Mouse (Mus musculus): ENCODE results near the gene C4b.
"Not testable (repeated sequence)": the region's sequence is repeated elsewhere in the genome, so short reads cannot be mapped to it uniquely, and the experiment has no call there.

C4b gene

DNA sequence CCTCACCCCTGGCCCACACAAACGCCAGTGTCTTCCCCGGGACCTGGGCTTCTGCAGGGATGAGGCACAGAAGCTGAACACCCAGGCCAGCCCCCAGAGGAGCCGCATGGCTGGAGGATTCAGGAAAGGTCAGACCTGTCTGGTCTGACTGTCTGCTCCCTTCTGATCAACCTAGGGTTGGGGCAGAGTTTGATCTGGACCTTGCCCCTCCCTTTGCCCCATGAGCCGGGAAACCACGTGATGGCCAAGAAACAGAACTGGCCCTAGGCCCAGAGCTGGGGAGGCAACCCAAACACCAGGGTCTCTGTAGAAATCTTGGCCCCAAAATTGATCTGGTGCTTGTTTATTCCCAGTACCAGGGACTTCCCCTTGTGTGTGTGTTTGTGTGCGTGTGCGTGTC lies at the start of gene C4b:
C4b (minus strand) TSS at position 164 of the 400 bp plus-strand sequence.
- peak; percentile 58 for DNase-seq (ENCODE audit: low spot score)

DNA sequence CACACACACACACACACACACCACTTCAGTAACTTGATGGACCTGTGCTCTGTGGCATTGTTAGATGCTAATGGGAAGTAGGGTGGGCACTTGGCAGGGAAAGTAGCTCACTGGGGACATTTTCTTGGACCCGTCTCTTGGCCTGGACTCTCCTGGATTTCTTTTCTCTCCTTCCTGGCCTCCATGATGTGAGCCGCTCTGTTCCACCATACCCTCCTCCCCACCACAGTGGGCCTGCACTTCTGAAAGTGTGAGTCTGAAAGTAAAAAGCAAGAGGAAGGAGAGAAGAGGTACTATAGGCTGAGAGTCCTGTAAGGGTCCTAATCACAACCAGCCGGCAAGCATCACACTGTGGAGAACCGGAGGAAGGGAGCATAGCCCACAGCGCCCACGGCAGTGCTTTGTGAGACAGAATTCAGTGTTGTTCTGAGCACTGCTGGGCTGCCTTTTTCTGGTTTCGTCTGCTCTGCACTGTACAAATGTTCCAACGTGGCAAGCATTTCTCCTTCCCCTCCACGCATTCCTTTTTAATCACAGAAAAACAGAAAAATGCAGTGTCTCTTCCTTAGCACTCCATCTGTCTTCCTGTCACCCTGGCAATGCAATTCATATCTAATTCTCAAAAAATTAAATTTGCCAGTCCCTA lies 34.1 kb upstream of the C4b start:
- DNase-seq (ENCODE audit: low spot score), result peak; percentile 34

DNA sequence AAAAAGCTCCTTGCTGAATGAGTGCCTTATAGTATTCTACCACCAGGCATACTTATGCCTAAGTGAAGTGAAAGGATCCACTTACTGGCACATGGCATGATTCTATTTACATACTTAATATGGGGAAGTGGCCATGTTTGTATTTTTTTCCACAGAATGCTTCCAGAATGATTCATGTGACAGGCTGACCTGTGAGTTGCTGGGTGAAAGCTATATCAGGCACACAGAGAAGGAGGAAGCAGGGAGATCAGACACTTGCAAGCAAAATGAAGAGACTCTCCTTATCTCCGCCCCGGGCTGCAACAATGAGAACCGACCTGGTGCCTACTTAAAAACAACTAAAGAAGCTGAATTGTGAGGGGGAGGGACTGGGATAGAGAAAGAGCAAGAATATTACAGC lies 17.8 kb upstream of the C4b start:
- DNase-seq (ENCODE audit: low spot score), result peak; percentile 39

DNA sequence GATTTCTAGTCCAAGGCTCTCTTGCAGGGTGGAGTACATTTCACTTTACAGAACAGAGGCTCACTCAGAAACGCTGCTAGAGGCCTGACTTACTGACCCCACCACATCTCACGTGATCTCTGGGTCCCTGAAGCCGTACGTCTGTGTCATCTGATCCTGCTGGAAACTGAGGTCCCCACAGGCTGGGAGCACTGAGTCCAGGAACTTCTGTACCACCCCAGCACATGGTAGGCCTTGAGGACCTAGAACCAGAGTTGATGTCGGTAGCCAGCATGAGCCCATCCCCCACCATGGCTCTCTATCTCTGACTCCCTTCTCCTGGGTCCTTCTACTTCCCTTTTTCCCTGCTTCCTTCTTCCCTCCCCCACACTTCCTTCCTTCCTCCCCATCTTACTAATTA lies 2.8 kb upstream of the C4b start:
- DNase-seq (ENCODE audit: low spot score), result peak; percentile 23

DNA sequence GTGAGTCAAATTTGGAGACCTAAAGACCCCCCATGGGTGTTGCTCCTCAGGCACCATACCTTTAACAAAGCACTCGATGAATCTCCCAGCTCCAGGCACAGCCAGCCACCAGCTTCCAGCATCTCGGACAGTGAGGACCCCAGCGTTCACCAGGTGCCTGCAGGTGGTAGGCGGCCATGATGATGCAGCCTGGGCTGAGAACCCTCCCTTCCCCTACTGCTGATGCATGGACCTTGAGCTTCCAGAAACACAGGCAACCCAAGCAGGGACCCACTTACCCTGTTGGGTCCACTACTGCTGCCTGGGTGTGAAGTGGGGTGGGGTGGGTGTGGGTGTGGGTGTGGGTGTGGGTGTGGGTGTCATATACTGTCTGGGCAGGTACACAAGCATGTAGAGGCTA lies 1.5 kb upstream of the C4b start:
- not testable (repeated sequence) for DNase-seq (ENCODE audit: low spot score)

DNA sequence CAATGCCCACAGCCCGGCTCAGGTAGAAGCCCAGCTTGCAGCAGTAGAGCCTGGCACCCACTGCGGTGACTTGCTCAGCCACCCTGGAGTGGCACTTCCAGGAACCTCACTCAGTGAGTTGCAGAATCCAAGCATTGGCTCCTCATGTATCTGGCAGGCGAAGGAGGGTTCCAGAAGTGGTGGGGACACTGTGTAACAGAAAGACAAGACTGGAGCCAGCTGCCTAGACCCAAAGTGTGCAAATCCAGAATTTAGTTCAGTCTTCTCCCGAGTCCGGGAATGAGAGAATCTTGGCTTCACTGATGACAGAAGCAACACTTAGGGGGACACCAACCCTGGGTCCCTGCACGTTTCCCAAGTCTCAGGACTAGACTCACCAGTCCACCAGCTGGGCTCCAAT lies 929 bp upstream of the C4b start:
- not testable (repeated sequence) for DNase-seq (ENCODE audit: low spot score)

DNA sequence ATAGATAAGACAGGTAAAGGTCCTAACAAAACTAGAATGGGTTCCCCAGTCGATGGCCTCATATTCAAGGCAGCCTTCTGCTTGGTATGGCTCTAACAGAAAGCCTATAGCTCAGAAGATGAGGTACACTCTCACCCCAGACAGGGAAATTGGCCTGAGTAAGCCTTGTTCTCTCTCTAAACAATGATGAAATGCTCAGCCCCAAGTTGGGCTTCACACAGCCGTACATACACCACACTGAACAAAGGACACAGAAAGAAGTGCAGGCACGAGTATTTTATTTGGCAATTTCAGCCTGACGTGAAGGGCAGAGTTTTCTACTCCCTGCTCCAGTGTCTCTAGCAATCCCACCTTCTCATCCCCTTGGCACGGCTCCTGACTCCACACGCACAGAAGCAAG lies 524 bp upstream of the C4b start:
- DNase-seq (ENCODE audit: low spot score), result peak; percentile 32

DNA sequence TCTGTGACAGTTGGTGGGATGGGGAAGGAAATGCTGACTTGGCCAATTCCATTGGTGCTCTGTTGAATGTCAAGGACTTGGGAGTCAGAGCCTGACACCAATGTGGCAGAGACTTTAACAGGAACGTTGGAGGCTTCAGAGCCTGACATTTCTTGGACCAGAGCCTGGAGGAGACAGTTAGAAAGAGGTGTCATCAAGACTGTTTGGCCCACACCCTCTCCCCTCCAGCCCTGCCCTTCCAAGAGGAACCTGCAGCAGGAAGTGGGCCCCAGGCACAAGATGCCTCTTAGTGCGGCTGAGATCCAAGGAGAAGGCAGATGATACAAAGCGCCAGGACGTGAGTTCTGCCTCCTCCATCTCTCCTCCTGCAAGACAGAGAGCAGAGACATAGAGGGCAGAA lies 3.4 kb downstream of the C4b start:
- no peak for DNase-seq (ENCODE audit: low spot score)

DNA sequence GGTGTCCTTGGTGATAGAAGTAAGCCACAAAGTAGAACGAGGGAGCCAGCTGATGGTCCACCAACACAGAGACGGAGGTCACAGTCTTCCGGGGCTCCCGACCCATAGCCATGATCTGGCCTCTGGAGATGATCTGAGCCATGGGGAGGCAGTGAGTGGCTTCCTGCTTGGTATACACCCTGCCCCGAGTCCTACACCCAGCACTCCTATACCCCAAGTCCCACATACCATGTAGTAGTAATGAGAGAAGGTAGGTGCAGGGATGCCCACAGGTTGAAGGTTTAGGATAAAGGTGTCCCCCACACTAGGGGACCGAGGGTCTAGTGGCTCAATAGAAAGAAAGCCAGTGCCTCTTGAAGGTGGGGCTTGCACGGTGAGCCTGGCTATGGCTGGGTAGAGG lies 4.0 kb downstream of the C4b start:
- not testable (repeated sequence) for DNase-seq (ENCODE audit: low spot score)

DNA sequence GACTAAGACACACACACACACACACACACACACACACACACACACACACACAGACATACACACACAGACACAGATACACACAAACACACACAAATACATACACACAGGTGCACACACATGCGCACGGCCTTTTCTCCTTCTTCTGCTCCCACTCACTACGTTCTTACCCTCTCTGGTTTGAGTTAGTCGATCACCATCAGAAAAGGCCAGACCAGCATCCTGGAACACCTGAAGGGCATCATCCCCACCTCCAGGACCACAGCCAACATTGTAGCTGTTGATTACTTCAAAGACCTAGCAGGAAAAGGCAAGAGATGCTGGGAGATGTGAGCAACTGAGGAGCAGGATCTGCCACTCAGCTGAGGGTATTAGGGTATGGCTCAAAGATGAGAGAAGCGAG lies 6.2 kb downstream of the C4b start:
- not testable (repeated sequence) for DNase-seq (ENCODE audit: low spot score)

DNA sequence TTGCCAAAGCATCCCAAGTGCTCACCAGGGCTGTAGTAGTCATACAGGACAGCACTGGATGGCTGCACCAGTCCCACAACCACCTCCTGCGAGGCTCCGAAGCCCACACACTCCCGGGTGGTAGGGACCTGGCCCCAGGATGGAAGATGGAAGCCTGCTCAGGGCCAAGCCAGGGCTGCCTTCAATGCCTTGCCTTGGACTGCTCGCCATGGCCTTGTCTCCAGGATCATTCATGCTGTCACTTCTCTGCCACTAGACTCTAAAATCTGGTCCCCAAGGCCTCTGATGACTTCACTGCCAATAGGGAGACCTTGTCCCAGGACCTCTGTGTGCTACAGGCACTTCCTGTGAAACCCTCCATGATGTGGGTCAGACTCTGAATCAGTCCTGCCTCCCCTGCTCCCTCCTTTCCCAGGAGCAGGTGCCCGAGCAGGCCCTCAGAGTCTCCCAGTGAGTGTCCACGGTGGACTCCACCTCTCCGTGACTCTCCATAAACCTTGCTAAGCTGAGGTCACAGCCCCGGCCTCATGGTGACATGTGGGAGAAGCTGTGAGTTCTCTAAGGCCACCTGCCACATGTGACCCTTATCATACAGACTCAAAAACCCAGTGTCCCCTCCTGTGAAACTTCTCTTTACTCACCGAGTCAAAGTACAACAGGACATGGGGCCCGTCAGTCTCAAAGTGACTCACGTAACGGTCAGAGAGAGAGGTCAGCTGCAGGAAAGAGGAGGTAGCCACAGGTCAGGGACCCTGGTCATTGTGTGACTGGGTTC lies 13.7 kb downstream of the C4b start:
- not testable (repeated sequence) for DNase-seq (ENCODE audit: low spot score)

DNA sequence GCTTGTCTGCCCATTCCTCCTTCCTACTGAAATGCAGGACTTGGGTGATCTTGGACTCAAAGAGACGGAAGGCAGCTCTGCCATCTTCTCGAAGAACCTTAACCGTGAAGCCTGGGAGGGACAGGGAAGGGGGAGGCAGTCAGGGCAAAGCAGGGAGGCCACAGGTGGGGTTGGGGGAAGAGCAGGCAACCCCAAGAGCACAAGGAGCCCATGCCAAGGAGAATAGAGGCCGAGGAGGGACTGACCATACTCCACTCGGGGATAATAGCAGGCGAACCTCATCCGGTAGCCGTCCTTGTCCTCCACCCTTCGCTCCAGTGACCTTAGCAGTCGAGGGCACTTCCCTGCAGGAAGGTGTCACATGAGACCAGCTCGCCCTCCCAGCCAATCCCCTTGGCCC lies 14.5 kb downstream of the C4b start:
- not testable (repeated sequence) for DNase-seq (ENCODE audit: low spot score)

DNA sequence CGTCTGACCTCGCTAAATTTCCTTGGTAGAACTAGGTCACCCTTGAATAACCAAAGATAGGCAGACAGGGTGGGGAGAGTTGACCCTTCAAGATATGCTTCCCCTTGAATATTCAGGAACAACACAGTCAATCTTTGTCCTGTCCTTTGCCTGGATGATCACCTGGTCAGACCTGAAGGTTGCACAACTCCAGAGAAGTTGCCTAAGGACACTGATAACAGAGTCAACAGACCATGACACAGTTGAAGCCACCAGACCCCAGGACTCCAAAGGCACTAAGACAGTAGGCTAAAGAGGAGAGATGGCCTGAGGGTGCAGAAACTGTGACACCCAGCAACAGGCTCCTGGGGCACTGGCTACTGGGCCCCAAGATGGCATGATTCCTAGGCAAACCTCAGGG lies 15.8 kb downstream of the C4b start:
- DNase-seq (ENCODE audit: low spot score), result no peak

DNA sequence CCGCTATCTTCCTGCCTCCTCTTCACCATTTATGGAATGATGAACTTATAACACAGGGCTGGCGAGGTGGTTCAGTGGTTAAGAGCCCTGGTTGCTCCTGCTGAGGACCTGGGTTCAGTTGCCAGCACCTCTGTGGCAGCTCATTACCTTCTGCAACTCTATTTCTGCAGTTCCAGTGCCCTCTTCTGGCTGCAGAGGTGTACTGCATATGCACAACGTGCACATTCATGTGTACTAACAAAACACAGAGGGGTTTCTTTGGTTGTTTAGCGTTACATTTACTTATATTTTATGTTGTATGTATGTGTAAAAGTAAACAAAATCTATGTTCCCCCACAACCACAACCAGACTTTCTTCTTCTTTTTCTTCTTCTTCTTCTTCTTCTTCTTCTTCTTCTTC lies 20.6 kb downstream of the C4b start:
- DNase-seq (ENCODE audit: low spot score), result no peak

DNA sequence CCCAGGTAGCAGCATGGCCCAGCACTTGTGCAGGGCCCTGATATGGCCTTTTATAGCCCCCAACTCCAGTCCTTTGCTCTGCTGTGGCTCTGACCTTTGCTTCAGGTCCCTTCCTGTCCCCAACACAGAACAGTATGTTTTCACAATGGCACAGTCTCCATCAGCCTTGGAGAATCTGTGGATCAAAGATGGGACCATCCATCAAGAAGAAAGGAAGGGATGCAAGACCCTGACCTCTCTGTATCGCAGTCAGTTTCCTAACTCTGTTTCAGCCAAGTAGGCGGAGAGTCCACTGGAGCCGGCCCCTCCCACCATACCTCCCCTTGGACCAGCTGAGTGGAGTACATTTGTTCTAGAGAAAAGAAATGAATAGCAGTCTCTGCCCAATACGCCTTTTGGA lies 21.4 kb downstream of the C4b start:
- not testable (repeated sequence) for DNase-seq (ENCODE audit: low spot score)

DNA sequence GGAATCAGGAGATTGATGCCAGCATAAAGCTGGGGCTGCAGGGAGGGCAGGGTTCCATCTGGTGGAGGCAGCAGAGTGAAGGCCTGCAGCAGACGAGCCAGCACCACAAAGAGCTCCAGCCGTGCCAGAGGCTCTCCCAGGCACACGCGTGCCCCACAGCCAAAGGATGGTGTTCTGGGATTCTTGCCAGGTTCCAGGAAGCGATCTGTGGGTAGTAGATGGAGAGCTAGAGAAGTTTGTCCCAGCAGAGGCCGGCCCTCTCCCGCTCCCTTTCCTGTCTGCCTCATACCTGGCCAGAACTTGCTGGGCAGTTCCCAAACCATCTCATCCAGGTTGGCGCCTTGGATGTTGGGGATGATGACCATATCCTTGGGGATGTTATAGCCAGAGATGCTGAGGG lies 23.8 kb downstream of the C4b start:
- not testable (repeated sequence) for DNase-seq (ENCODE audit: low spot score)

DNA sequence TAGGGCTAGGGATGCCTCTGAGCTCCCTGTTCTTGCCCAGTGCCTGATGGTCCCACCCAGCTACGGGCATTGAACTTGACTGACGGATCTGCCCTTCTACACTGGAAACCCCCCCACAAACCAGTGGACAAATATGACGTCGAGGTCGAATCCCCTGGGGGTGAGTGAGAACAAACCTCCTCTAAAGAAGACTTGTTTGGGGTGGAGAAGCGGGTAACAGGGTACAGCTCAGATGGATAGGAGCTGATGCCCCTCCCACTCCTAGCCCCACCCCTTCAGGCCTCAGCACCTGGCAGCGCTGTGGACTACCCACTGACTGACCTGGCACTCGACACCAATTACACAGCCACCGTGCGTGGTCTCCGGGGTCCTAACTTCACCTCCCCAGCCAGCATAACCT lies 26.3 kb downstream of the C4b start:
- no peak for DNase-seq (ENCODE audit: low spot score)

DNA sequence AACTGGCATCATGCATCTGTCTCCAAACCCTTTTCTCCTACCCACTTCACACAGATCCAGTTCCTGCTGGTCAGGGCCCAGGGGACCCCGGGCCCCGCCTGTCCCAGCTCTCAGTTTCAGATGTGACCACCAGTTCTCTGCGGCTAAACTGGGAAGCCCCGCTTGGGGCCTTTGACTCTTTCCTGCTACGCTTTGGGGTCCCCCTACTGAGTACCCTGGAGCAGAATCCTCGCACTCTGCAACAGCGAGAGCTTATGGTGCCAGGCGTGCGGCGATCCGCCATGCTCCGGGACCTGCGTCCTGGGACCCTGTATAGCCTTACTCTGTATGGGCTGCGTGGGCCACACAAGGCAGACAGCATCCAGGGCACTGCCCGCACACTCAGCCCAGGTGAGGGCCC lies 27.4 kb downstream of the C4b start:
- no peak for DNase-seq (ENCODE audit: low spot score)

DNA sequence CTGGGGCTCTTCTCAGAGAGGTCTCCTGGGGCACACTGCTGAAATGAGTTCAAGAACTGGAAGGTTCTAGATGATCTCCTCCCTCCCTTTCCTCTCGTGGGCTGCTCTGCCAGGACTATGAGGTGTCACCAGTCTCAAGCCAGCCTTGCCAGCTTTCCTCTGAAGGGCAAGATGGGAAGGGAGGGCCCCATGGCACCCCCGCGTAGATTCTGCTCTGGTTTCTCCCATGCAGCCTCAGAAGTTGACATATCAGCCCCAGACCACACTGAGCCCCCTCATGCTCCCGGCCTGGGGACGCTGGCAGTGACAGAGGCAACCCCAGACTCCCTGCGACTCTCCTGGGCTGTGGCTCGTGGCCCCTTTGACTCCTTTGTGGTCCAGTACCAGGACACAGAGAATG lies 28.2 kb downstream of the C4b start:
- DNase-seq (ENCODE audit: low spot score), result not testable (repeated sequence)

DNA sequence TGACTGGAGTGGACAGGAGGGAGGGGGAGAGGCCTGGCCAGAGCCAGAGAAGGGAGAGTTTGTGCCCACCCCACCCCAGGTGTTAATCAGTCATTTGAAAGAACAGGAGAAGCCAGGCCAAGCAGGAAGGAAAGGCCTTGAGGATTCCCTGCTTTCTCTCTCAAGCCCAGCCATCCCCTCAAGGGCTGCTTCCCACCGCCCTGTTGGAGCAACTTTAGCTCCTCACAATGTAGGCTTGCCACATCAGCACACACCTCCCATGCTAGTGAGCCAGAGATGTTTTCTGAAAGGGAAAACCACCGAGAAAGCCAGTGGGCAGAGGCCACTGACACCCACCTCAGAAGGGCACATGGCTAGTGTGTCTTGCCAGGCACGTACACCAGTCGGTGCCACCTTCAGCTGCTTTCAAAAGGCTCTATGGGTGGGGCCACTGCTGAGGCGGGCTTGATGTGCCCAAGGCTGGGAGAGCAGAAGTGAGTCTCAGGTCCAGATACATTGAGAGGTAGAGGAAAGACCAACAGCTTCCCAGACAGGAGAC lies 28.7 kb downstream of the C4b start:
- DNase-seq (ENCODE audit: low spot score), result not testable (repeated sequence)

DNA sequence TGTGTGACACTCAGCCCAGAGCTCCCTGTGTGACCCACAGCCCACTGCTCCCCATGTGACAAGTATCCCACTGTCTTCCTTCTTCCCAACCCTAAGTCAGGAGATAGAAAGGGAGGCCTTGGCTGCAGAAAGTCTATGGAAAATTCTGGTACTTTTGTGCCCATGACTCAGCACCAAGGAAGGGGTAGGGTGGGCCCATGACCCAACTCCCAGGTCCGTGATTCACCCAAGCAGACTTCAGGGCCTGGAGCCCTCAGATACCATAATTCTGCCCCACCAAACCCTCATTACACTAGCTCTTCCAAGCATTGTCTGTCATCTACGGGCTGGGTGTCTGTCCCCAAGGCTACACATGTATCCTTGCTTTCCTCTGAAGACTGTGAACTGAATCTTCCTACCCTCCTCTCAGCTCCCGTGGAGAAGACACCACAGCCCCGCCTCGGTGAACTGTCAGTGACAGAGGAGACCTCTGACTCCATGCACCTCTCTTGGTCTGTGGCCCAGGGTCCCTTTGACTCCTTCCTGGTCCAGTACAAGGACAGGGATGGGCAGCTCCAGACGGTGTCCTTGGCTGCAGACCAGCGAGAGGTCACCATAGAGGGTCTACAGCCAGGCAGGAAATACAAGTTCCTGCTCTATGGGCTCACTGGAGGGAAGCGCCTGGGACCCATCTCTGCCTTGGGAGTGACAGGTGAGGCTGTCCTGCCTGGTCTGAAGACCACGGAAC lies 29.3 kb downstream of the C4b start:
- not testable (repeated sequence) for DNase-seq (ENCODE audit: low spot score)

DNA sequence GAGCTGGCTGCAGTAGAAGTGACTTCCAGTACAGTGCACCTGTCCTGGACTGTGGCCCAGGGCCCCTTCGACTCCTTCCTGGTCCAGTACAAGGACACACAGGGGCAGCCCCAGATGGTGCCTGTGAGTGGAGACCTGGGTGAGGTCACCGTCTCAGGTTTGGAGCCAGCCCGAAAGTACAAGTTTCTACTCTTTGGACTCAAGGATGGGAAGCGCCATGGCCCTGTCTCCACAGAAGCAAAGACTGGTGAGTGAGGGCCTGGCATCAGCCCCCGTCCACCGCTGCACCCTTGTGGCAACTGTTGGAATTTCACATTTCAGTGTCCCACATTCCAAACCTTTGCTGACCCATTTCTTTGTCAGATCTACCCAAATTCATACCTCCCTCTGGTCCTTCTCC lies 30.7 kb downstream of the C4b start:
- peak; percentile 78 for DNase-seq (ENCODE audit: low spot score)

DNA sequence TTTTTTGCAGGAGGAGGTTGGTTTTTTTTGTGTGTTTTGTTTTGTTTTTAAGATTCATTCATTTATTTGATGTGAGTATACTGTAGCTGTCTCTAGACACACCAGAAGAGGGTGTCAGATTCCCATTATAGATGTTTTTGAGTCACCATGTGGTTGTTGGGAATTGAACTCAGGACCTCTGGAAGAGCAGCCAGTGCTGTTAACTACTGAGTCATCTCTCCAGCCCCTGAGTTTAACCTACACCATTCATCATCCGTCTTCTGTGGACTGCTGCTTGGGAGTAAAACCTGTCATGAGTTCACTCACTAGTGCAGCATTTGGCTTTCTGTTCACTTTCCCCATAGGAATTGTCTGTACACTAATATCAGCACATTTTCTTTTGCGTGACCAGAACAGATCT lies 37.2 kb downstream of the C4b start:
- not testable (repeated sequence) for DNase-seq (ENCODE audit: low spot score)
